Mouse (Mus musculus) right cerebral cortex, adult 2 months (tissue): ENCODE results near the gene Naa50.

Experiments used
- DNase-seq, 2 experiments: peaks; one replicate each; pipeline ENCODE4 v3.0.0; 2021 to 2022; ENCODE audit warnings: low spot score in 2 of 2

Naa50 gene

GRCm38 (mm10) chr16:44199066-44199703, 59.6 kb downstream of the Naa50 start:
- DNase-seq: no peak

- DNase-seq: no peak
Observed at GRCm38 (mm10) chr16:44200146-44200545, 60.5 kb downstream of the Naa50 start.

GRCm38 (mm10) chr16:44204331-44204730, 64.7 kb downstream of the Naa50 start:
- DNase-seq: no peak

GRCm38 (mm10) chr16:44205973-44206372, 66.3 kb downstream of the Naa50 start:
- no peak for DNase-seq

GRCm38 (mm10) chr16:44210156-44211053, 70.8 kb downstream of the Naa50 start:
- no peak for DNase-seq

GRCm38 (mm10) chr16:44211054-44211414, 71.4 kb downstream of the Naa50 start:
- DNase-seq: no peak

- DNase-seq: no peak
Observed at GRCm38 (mm10) chr16:44212703-44213102, 73.1 kb downstream of the Naa50 start.
